Mouse (Mus musculus) stomach, postnatal 0 days (tissue): ENCODE data around the gene Sstr2. TPM values are rescaled to one million over a fixed set of nuclear protein-coding genes. Genes with fewer than 3 reads are reported as not detected.

Source experiments
- ATAC-seq: fragments of 200-750 bp; cut with Nextera tagmentation; 2 replicates; pipeline ENCODE4 v1.8.0; 2017; ENCODE audit not compliant: low FRiP score, low TSS enrichment
- DNase-seq: peaks from one replicate; pipeline ENCODE4 v3.0.0-alpha.2; 2016; ENCODE audit warnings: low spot score
- H3K27ac ChIP-seq: fragments of 300-500 bp; sonication (generic); replicated peaks from 2 replicates; pipeline ENCODE4 v1.5.1; 2014; ENCODE audit warnings: mild to moderate bottlenecking, control low read depth
- H3K27me3 ChIP-seq: fragments of 300-500 bp; sonication (generic); 2 replicates; pipeline ENCODE4 v1.6.1; 2014; ENCODE audit warnings: low read length; ENCODE audit not compliant: control insufficient read depth, insufficient read depth
- H3K36me3 ChIP-seq: fragments of 300-500 bp; sonication (generic); 2 replicates; pipeline ENCODE4 v1.6.1; 2014; ENCODE audit warnings: low read length, mixed read lengths; ENCODE audit not compliant: control insufficient read depth, insufficient read depth
- H3K4me1 ChIP-seq: fragments of 300-500 bp; sonication (generic); replicated peaks from 2 replicates; pipeline ENCODE4 v1.6.1; 2014; ENCODE audit warnings: antibody characterized with exemption; ENCODE audit not compliant: control insufficient read depth, insufficient read depth
- H3K4me2 ChIP-seq: fragments of 300-500 bp; sonication (generic); replicated peaks from 2 replicates; pipeline ENCODE4 v1.6.1; 2014; ENCODE audit warnings: low read depth, mild to moderate bottlenecking, control low read depth, moderate library complexity
- H3K4me3 ChIP-seq: fragments of 300-500 bp; sonication (generic); 2 replicates; pipeline ENCODE4 v1.5.1; 2014; ENCODE audit warnings: low read depth, low read length, control low read depth
- H3K9ac ChIP-seq: fragments of 300-500 bp; sonication (generic); 2 replicates; pipeline ENCODE4 v1.6.1; 2014; ENCODE audit warnings: mild to moderate bottlenecking, low read length, control low read depth, mixed read lengths
- H3K9me3 ChIP-seq: fragments of 300-500 bp; sonication (generic); 2 replicates; pipeline ENCODE4 v1.6.1; 2016; ENCODE audit warnings: low read length; ENCODE audit not compliant: control insufficient read depth
- CTCF ChIP-seq: IDR thresholded peaks from 2 replicates; pipeline ENCODE4 v1.5.1; 2016; ENCODE audit warnings: antibody characterized with exemption, low read depth, mild to moderate bottlenecking, moderate library complexity
- EP300 ChIP-seq: optimal IDR thresholded peaks from 2 replicates; pipeline ENCODE3; 2016; ENCODE audit warnings: antibody characterized with exemption
- WGBS: fragments of 180-500 bp; shearing (Covaris S2); extraction: QIAGEN DNeasy Blood & Tissue Kit; methylation state at CpG from one replicate; pipeline ENCODE4 v1.1.7; 2014; 5-methylcytosine and 5-hydroxymethylcytosine counted together
- polyA plus RNA-seq: library from polyadenylated mRNA; unstranded; fragments of >200 nt; fragmentation: Nextera tagmentation; extraction: Ambion mirVana; gene quantifications from 2 replicates; pipeline ENCODE4 v1.2.1, GENCODE M21; 2015

The Sstr2 gene
- polyA plus RNA-seq, 1 experiment from 2014 or later = 1.8 TPM

- Histone ChIP-seq H3K27ac (no peak overlapping the region), H3K36me3 (no peaks in the 10 kb centered on the region), H3K4me1 (no peaks in the 10 kb centered on the region), H3K27me3 (no peaks in the 10 kb centered on the region), H3K9me3 (no peaks in the 10 kb centered on the region), H3K4me3 (no peak overlapping the region), H3K4me2 (no peak overlapping the region), H3K9ac (no peak overlapping the region)
- DNase-seq = no peak
- TF ChIP-seq CTCF (no peak), EP300 (no peak)
- no peak for ATAC-seq
- WGBS = 62% methylated on average over 6 of the region's 6 CpGs
Observed at GRCm38 (mm10) chr11:113586423-113586822, 32.7 kb upstream of the Sstr2 start.

- no peak overlapping the region for H3K4me2 ChIP-seq
- DNase-seq = no peak
- no peak overlapping the region for H3K4me3 ChIP-seq
- TF ChIP-seq CTCF (no peak), EP300 (no peak)
- no peak for ATAC-seq
- no peaks in the 10 kb centered on the region for H3K36me3 ChIP-seq
- H3K9ac ChIP-seq = no peak overlapping the region
- H3K4me1 ChIP-seq = no peaks in the 10 kb centered on the region
- no peaks in the 10 kb centered on the region for H3K27me3 ChIP-seq
- WGBS = 44% methylated on average over 3 of the region's 3 CpGs
- H3K9me3 ChIP-seq = no peaks in the 10 kb centered on the region
- H3K27ac ChIP-seq = no peak overlapping the region
Observed at GRCm38 (mm10) chr11:113588936-113589335, 30.2 kb upstream of the Sstr2 start.

GRCm38 (mm10) chr11:113595144-113595543, 24.0 kb upstream of the Sstr2 start:
- Histone ChIP-seq H3K9me3 (no peaks in the 10 kb centered on the region), H3K27me3 (no peaks in the 10 kb centered on the region), H3K36me3 (no peaks in the 10 kb centered on the region), H3K4me3 (no peak overlapping the region), H3K9ac (no peak overlapping the region), H3K4me2 (no peak overlapping the region), H3K4me1 (no peaks in the 10 kb centered on the region), H3K27ac (no peak overlapping the region)
- WGBS = 80% methylated on average over 5 of the region's 5 CpGs
- DNase-seq (no peak), ATAC-seq (no peak)
- TF ChIP-seq EP300 (no peak), CTCF (no peak)

GRCm38 (mm10) chr11:113597632-113598031, 21.5 kb upstream of the Sstr2 start:
- H3K4me2 ChIP-seq = no peak overlapping the region
- H3K36me3 ChIP-seq = no peaks in the 10 kb centered on the region
- H3K27ac ChIP-seq = no peak overlapping the region
- DNase-seq = no peak
- H3K4me1 ChIP-seq = no peaks in the 10 kb centered on the region
- H3K27me3 ChIP-seq = no peaks in the 10 kb centered on the region
- ATAC-seq = no peak
- H3K9me3 ChIP-seq = no peaks in the 10 kb centered on the region
- no peak overlapping the region for H3K9ac ChIP-seq
- H3K4me3 ChIP-seq = no peak overlapping the region
- TF ChIP-seq EP300 (no peak), CTCF (no peak)
- WGBS = 88% methylated on average over 3 of the region's 3 CpGs

- 80% methylated on average over 18 of the region's 18 CpGs for WGBS
- Histone ChIP-seq H3K4me3 (no peak overlapping the region), H3K4me2 (no peak overlapping the region), H3K4me1 (no peaks in the 10 kb centered on the region), H3K9me3 (no peaks in the 10 kb centered on the region), H3K27me3 (no peaks in the 10 kb centered on the region), H3K27ac (no peak overlapping the region), H3K9ac (no peak overlapping the region), H3K36me3 (no peaks in the 10 kb centered on the region)
- TF ChIP-seq EP300 (no peak), CTCF (no peak)
- ATAC-seq (no peak), DNase-seq (no peak)
Observed at GRCm38 (mm10) chr11:113600526-113601245, 18.5 kb upstream of the Sstr2 start.

- TF ChIP-seq CTCF = no peak
- TF ChIP-seq EP300 = no peak
- Histone ChIP-seq H3K27me3 (no peaks in the 10 kb centered on the region), H3K36me3 (no peaks in the 10 kb centered on the region), H3K27ac (no peak overlapping the region), H3K4me1 (no peaks in the 10 kb centered on the region), H3K4me2 (no peak overlapping the region), H3K4me3 (no peak overlapping the region), H3K9ac (no peak overlapping the region), H3K9me3 (no peaks in the 10 kb centered on the region)
- DNase-seq = peak; percentile 48
- 57% methylated on average over 12 of the region's 12 CpGs for WGBS
- peak; percentile 61 for ATAC-seq
Observed at GRCm38 (mm10) chr11:113601616-113602343, 17.4 kb upstream of the Sstr2 start.
